Mouse (Mus musculus): Measurements from ENCODE around the gene Mia2. TPM values are rescaled to one million over a fixed set of nuclear protein-coding genes. Genes with fewer than 3 reads are reported as not detected.
"Not testable (repeated sequence)": the region's sequence is repeated elsewhere in the genome, so short reads cannot be mapped to it uniquely, and the experiment has no call there.

Mia2 gene
- total RNA-seq, 2 experiments from 2014 or later = 40.1 to 46.1 TPM

GRCm38 (mm10) chr12:59216176-59216575 is 120.6 kb downstream of the Mia2 start:
- intact Hi-C loops (cut with DNase I) = loop anchor here (5.0 kb wide), 1 partner anchor 149 kb away; the partner anchor contains the start of gene Pnn
- no peak for DNase-seq (ENCODE audit: low spot score in 2 of 2)

- DNase-seq (ENCODE audit: low spot score in 2 of 2) = no peak
- intact Hi-C loops (cut with DNase I) = loop anchor here (5.0 kb wide), 1 partner anchor 149 kb away; the partner anchor contains the start of gene Pnn
Measured at GRCm38 (mm10) chr12:59216676-59217266, 121.2 kb downstream of the Mia2 start.

- no peak for DNase-seq (ENCODE audit: low spot score in 2 of 2)
- intact Hi-C loops (cut with DNase I) = loop anchor here (5.0 kb wide), 1 partner anchor 150 kb away; the partner anchor contains the start of gene Pnn
Measured at GRCm38 (mm10) chr12:59217331-59217730, 121.7 kb downstream of the Mia2 start.

DNA sequence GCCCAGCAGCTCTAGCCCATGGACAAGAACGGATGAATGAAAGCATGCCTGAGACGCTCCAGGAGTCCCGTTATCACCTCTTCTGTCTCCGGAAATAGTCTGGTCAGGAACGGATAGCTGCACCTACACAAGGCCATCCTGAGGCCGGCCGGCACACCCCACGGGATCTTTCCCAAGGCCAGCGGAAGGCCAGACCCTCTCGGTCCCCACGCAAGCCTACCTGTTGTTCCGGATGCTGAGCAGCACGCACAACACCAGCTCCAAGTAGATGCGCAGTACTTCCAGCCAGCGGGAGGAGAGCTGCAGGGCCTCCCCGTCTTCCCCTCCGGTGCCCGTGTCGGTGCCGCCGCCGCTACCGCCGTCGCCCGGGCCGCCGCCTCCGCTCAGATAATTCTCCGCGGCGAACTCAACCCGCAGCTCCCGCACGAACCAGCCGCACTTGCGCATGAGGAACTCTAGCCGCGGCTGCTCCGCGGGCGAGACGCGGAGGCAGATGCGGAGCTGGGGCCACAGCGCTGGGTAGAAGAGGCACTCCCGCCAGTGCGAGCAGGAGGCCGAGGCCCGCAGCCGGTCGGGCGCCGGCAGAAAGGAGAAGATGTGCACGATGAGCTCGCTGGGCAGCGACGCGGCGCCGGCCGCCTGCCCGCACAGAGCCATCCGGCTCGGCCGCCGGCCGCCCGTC is 123.2 kb downstream of the Mia2 start:
- intact Hi-C loops (cut with DNase I) = loop anchor here (2.0 to 5.0 kb wide), 2 partner anchors 88 to 151 kb away; partner anchors contain the start of gene Pnn
- DNase-seq (ENCODE audit: low spot score in 2 of 2) = peak in 1 of 2 experiments; percentile 40

- peak; percentile 97 to 98 for DNase-seq (ENCODE audit: low spot score in 2 of 2)
- intact Hi-C loops (cut with DNase I) = loop anchor here (2.0 to 5.0 kb wide), 2 partner anchors 89 to 152 kb away; partner anchors contain the start of gene Pnn
Measured at GRCm38 (mm10) chr12:59219325-59220225, 124.0 kb downstream of the Mia2 start, which contains the start of gene Fbxo33. TSS of gene Fbxo33 (minus strand) at chr12:59219725.

DNA sequence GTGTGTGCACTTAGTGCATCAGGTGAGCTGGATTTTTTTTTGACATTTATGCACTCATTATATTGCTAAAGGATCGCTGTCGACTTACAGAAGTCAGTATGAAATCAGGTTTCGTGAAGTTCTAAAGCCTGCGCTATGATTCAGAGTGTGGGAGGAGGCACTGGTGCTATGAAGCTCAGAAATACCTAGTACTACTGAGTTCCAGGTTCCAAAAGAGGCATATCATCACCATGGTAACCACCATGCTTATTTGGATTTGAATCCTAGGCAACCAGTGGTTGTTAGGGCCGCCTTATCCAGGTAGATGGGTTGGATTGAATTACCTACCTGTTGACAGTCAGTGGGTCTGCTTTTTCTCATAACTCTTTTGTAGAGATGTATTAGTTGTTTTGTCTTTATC is 132.8 kb downstream of the Mia2 start:
- DNase-seq (ENCODE audit: low spot score in 2 of 2) = peak; percentile 45 to 91

GRCm38 (mm10) chr12:59238434-59238833 is 142.8 kb downstream of the Mia2 start:
- DNase-seq (ENCODE audit: low spot score in 2 of 2) = no peak
- intact Hi-C loops (cut with DNase I) = no loop called here

More for the DNA sequence above, 132.8 kb downstream of the Mia2 start:
- intact Hi-C loops (cut with DNase I) = no loop called here

GRCm38 (mm10) chr12:59241031-59241430 is 145.4 kb downstream of the Mia2 start:
- DNase-seq (ENCODE audit: low spot score in 2 of 2); intact Hi-C loops (cut with DNase I): not testable (repeated sequence)

Small RNA genes within 50 kb of the gene (microRNA-seq; reads per million reads assigned to microRNA genes)
- 0 reads per million in 2 experiments for gene Gm27284

Other genes starting within 250 kb of the Mia2 start
- gene Sec23a, start 83.8 kb upstream of the Mia2 start, total RNA-seq (2021) = 100 to 1,000 TPM; 104 to 108 TPM
- 1 to 10 TPM; 8.7 to 8.9 TPM for gene Gemin2, start 82.4 kb upstream of the Mia2 start, total RNA-seq (2021)
- gene Trappc6b, start 34.3 kb upstream of the Mia2 start, total RNA-seq (2021) = 100 to 1,000 TPM; 121 to 122 TPM
- gene Pnn, start 28.9 kb upstream of the Mia2 start, total RNA-seq (2021) = 10 to 100 TPM; 45.2 to 60.0 TPM
- 10 to 100 TPM; 65.3 to 66.0 TPM for gene Fbxo33, start 123.9 kb downstream of the Mia2 start, total RNA-seq (2021)